Mouse (Mus musculus) C2C12 (cell line): Measurements from ENCODE around the gene Plk5. TPM values are rescaled to one million over a fixed set of nuclear protein-coding genes. Genes with fewer than 3 reads are reported as not detected.

Experiments used
- H3K27me3 ChIP-seq: one replicate; pipeline ENCODE4 v1.6.1; 2011; ENCODE audit not compliant: control insufficient read depth, insufficient read depth, insufficient read length
- H3K36me3 ChIP-seq: one replicate; pipeline ENCODE4 v1.6.1; 2011; ENCODE audit not compliant: control insufficient read depth, insufficient read depth
- H3K4me3 ChIP-seq: one replicate; pipeline ENCODE4 v1.5.1; 2011; ENCODE audit warnings: mild to moderate bottlenecking, control low read depth; ENCODE audit not compliant: poor library complexity, insufficient read depth, severe bottlenecking
- H3K79me2 ChIP-seq: one replicate; pipeline ENCODE4 v1.6.1; 2011; ENCODE audit not compliant: control insufficient read depth, insufficient read depth
- H3K79me3 ChIP-seq: one replicate; pipeline ENCODE4 v1.6.1; 2011; ENCODE audit warnings: low read depth, control low read depth
- H3ac ChIP-seq: one replicate; pipeline ENCODE3; 2011; ENCODE audit warnings: low read depth; ENCODE audit not compliant: control insufficient read depth, insufficient read length
- CEBPB ChIP-seq: IDR thresholded peaks from one replicate; pipeline ENCODE4 v1.6.1; 2011; ENCODE audit warnings: low read depth, mild to moderate bottlenecking, control low read depth, moderate library complexity
- CTCF ChIP-seq: IDR thresholded peaks from one replicate; pipeline ENCODE4 v1.5.1; 2011; ENCODE audit not compliant: control insufficient read depth, insufficient read depth, insufficient read length
- FOSL1 ChIP-seq: IDR thresholded peaks from one replicate; pipeline ENCODE4 v1.8.0; 2011; ENCODE audit warnings: mild to moderate bottlenecking, low read length; ENCODE audit not compliant: poor library complexity, insufficient read depth, severe bottlenecking
- MAX ChIP-seq: IDR thresholded peaks from one replicate; pipeline ENCODE4 v1.6.1; 2011; ENCODE audit warnings: mild to moderate bottlenecking, control low read depth
- MYOD1 ChIP-seq: IDR thresholded peaks from one replicate; pipeline ENCODE4 v1.6.1; 2011; ENCODE audit warnings: low read depth; ENCODE audit not compliant: control insufficient read depth, insufficient read length
- MYOG ChIP-seq: IDR thresholded peaks from one replicate; pipeline ENCODE4 v1.6.1; 2011; ENCODE audit not compliant: control insufficient read depth, insufficient read length; ENCODE audit errors: extremely low read depth
- USF1 ChIP-seq: IDR thresholded peaks from one replicate; pipeline ENCODE4 v1.6.1; 2011; ENCODE audit warnings: low read depth, mild to moderate bottlenecking, control low read depth, moderate library complexity
- polyA plus RNA-seq: library from polyadenylated mRNA; unstranded; fragments of >200 nt; fragmentation: generic; extraction: Trizol; gene quantifications from one replicate; pipeline ENCODE4 v1.2.1, GENCODE M21; 2012; ENCODE audit warnings: missing spikeins

The Plk5 gene
- polyA plus RNA-seq, 1 experiment = not detected

DNA sequence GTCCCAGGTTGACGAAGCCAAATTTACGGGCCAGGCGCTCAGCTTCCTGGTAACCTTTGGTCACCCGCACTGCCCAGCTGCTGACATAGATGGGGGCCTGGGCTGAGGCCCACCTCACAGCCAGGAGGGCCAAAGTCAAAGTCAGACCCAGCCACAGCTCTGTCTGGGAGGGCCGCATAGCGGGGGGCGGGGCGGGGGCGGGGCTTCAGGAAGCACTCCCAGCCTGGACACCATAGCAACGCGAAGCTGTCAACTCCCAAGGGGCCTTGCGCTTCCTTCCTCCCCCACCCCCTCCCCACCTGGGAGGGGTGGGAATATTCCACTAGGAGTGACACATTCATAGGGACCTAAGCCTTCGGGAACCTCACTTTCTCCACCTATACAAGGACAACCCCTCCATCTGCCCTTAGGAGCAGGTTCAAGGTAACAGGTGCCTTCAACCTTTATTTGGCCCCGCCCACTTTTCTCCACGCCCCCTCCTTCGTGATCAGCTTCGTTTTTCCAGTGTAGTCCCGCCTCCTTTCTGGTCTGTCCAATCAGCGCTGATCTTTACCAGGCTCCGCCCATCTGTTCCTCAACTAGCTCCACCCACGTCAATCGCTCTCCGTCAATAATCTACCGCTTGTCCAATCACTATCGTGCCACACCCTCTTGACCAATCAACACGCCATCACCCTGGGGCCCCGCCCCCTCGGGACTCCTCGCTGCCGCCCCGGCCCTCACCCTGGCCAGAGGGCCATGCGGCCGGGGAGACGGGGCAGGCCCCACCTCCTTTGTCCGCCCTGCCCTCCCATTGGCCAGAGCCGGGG, 26.8 kb upstream of the Plk5 start, which contains the start of the genes Pcsk4 and Reep6:
TSS of gene Pcsk4 (minus strand) at position 226 of the 809 bp plus-strand sequence.
TSS of gene Reep6 (plus strand) at position 681 of the 809 bp plus-strand sequence.
- no peak for TF ChIP-seq CEBPB
- peak within 1 kb of the TSS; percentile 7 for H3K4me3 ChIP-seq
- no peaks in the 10 kb centered on the region for H3K27me3 ChIP-seq
- no peaks in the 10 kb centered on the region for H3K79me3 ChIP-seq
- peak within 1 kb of the TSS; percentile 71 for H3ac ChIP-seq
- no peaks in the 10 kb centered on the region for H3K79me2 ChIP-seq
- no peaks in the 10 kb centered on the region for H3K36me3 ChIP-seq

DNA sequence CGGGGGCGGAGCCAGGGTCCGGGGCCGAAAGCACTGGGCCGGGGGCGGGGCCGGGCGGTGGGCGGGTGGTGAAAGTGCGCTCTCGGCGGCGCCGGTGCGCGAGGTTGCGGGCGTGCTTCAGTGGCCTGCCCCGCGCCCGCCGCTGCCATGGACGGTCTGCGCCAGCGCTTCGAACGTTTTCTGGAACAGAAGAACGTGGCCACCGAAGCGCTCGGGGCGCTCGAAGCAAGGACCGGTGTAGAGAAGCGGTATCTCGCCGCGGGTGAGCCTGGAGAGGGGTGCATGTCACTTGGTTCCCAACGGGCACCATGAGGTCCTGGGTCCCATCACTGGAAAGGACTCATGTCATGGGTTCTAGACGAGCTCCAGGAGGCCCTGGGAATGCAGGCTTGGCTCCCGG, 26.2 kb upstream of the Plk5 start:
- Histone ChIP-seq H3K27me3 (no peaks in the 10 kb centered on the region), H3ac (peak overlapping the region; percentile 71), H3K79me3 (no peaks in the 10 kb centered on the region), H3K79me2 (no peaks in the 10 kb centered on the region), H3K4me3 (peak overlapping the region; percentile 7), H3K36me3 (no peaks in the 10 kb centered on the region)
- TF ChIP-seq CEBPB = no peak
- no peak for TF ChIP-seq USF1
- TF ChIP-seq CTCF = no peak
- no peak for TF ChIP-seq FOSL1
- TF ChIP-seq MYOG = no peak
- TF ChIP-seq MYOD1 = no peak
- TF ChIP-seq MAX = no peak

- no peak overlapping the region for H3ac ChIP-seq
- TF ChIP-seq CEBPB = no peak
- TF ChIP-seq MYOG = no peak
- no peak for TF ChIP-seq FOSL1
- no peak for TF ChIP-seq MYOD1
- no peak for TF ChIP-seq CTCF
- no peak for TF ChIP-seq USF1
- TF ChIP-seq MAX = no peak
- no peaks in the 10 kb centered on the region for H3K79me2 ChIP-seq
- H3K4me3 ChIP-seq = no peak overlapping the region
- H3K79me3 ChIP-seq = no peaks in the 10 kb centered on the region
- H3K36me3 ChIP-seq = no peaks in the 10 kb centered on the region
- H3K27me3 ChIP-seq = no peaks in the 10 kb centered on the region
Measured at GRCm38 (mm10) chr10:80330888-80331287, 25.4 kb upstream of the Plk5 start.

DNA sequence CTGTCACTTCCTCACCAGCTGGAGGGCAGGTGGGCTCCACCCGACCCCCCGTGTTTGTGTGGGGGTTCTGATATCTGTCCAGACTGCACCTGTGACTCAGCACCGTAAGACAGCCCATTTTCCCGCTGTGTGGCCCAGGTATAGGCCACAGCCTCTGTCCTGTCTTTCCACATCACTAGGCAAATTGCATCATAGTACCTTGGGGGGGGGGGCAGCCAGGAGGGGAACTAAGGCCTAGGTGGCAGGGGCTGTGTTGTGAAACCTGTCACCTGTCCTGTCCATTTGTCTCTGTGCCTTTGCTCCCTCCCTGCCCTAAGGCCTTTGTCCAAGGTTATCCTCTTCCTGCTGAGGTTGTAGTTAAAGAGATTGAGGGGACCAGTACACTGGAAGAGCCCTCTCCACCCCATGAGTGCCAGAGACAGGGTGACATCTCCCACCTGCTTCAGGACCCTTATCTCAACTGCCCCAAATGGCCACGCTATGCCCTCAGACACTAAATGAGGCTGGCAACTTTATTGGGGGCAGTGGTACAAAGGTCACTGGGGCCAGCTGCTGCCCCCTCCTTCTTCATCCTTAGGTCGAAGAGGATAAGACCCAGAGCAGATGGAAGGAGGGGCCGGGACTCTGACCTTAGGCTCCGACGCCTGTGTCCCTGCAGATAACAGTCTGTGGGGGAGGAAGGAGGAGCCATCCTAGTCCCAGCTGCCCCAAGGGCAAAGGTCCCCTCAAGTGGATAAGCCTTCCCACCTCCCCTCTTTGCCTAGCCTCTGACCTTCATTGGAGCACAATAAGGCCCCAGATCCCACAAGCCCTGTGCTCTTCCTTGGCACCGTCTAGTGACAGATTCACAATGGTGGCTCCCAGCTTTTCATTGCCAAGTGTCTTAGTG, 24.4 kb upstream of the Plk5 start:
- Histone ChIP-seq H3ac (no peak overlapping the region), H3K79me2 (no peaks in the 10 kb centered on the region), H3K36me3 (no peaks in the 10 kb centered on the region), H3K27me3 (no peaks in the 10 kb centered on the region), H3K4me3 (no peak overlapping the region), H3K79me3 (no peaks in the 10 kb centered on the region)
- TF ChIP-seq FOSL1 = no peak
- no peak for TF ChIP-seq CEBPB
- no peak for TF ChIP-seq CTCF
- no peak for TF ChIP-seq USF1
- TF ChIP-seq MAX = no peak
- no peak for TF ChIP-seq MYOD1
- no peak for TF ChIP-seq MYOG

DNA sequence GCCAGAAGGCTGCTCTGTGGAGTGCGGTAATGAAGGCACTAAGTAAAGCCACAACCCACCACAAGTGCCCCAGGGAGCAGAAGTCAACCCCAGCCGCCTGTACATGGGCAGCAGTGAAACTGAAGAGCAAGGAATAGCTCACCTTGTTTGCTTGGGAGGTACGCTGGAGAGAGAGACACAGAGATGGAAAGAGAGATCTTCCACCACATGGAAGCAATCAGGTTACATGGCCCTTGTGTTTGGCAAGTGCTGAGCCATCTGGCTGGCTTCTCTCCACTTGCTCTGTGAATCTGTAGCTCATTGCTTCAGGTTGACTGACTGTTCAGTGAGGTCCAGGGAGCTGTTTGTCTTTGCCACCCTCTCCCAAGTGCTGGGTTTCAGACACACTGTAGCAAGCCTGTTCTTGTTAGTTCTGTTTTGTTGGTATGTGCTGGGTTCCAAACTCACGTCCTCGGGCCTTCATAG, 23.7 kb upstream of the Plk5 start:
- Histone ChIP-seq H3K79me2 (no peaks in the 10 kb centered on the region), H3K27me3 (no peaks in the 10 kb centered on the region), H3K4me3 (no peak overlapping the region), H3K36me3 (no peaks in the 10 kb centered on the region), H3ac (no peak overlapping the region), H3K79me3 (no peaks in the 10 kb centered on the region)
- TF ChIP-seq CEBPB (no peak), CTCF (no peak), MYOD1 (no peak), USF1 (no peak)

GRCm38 (mm10) chr10:80336263-80336662, 20.0 kb upstream of the Plk5 start:
- Histone ChIP-seq H3ac (no peak overlapping the region), H3K4me3 (no peak overlapping the region), H3K36me3 (no peaks in the 10 kb centered on the region), H3K27me3 (no peaks in the 10 kb centered on the region), H3K79me2 (no peaks in the 10 kb centered on the region), H3K79me3 (no peaks in the 10 kb centered on the region)
- TF ChIP-seq MAX (no peak), USF1 (no peak), MYOD1 (no peak), MYOG (no peak)
